Mouse (Mus musculus) hematopoietic stem cell, adult 5-6 weeks (primary cell): ENCODE measurements around the gene Chchd4. TPM values are rescaled to one million over a fixed set of nuclear protein-coding genes. Genes with fewer than 3 reads are reported as not detected.

Experiments used
- ATAC-seq, 2 experiments: fragments of 125-278 bp in 1 of 2; replicated peaks in 1 of 2; 2 replicates each; pipeline ENCODE4 v1.8.0; 2016 to 2017; ENCODE audit warnings: inconsistent platforms in 2 of 2, mild to moderate bottlenecking in 2 of 2, moderate number of reproducible peaks in 2 of 2, low read depth in 1 of 2, moderate TSS enrichment in 1 of 2; ENCODE audit not compliant: low FRiP score in 2 of 2, poor library complexity in 2 of 2, severe bottlenecking in 2 of 2, insufficient read depth in 1 of 2, low TSS enrichment in 1 of 2
- total RNA-seq: library from RNA; stranded (forward); fragments of 172-1452, 232-1000 nt; gene quantifications from 2 replicates; pipeline ENCODE4 v1.2.3, GENCODE M21; 2017

The Chchd4 gene
- total RNA-seq, 1 experiment from 2014 or later = 20.3 TPM

GRCm38 (mm10) chr6:91424151-91424550 is 49.2 kb downstream of the Chchd4 start:
- ATAC-seq = no peak

- no peak for ATAC-seq
Observed at GRCm38 (mm10) chr6:91421629-91422028, 51.7 kb downstream of the Chchd4 start.

- no peak for ATAC-seq
Observed at GRCm38 (mm10) chr6:91417291-91417845, 56.0 kb downstream of the Chchd4 start.

- ATAC-seq = no peak
Observed at GRCm38 (mm10) chr6:91416146-91416545, 57.2 kb downstream of the Chchd4 start.

- ATAC-seq = peak; percentile 44 to 54; a peak in 2 of 4 replicates
Observed at GRCm38 (mm10) chr6:91414890-91415289, 58.5 kb downstream of the Chchd4 start.

Other genes starting within 250 kb of the Chchd4 start
- gene Wnt7a, start 62.2 kb downstream of the Chchd4 start, total RNA-seq = not detected in 2 replicates
- gene Tmem43, start 157 bp upstream of the Chchd4 start, total RNA-seq = 53.8 and 62.5 TPM in 2 replicates
- 108 and 122 TPM in 2 replicates for gene Xpc, start 42.3 kb upstream of the Chchd4 start, total RNA-seq
- 418 and 477 TPM in 2 replicates for gene Lsm3, start 42.4 kb upstream of the Chchd4 start, total RNA-seq
- 36.7 and 47.7 TPM in 2 replicates for gene Slc6a6, start 210.5 kb upstream of the Chchd4 start, total RNA-seq